Mouse (Mus musculus): ENCODE measurements around the gene Lrrc39. TPM values are rescaled to one million over a fixed set of nuclear protein-coding genes. Genes with fewer than 3 reads are reported as not detected.

The Lrrc39 gene
- total and polyA plus RNA-seq, 2 experiments from 2014 or later, result 0.16 TPM; not detected in 1

DNA sequence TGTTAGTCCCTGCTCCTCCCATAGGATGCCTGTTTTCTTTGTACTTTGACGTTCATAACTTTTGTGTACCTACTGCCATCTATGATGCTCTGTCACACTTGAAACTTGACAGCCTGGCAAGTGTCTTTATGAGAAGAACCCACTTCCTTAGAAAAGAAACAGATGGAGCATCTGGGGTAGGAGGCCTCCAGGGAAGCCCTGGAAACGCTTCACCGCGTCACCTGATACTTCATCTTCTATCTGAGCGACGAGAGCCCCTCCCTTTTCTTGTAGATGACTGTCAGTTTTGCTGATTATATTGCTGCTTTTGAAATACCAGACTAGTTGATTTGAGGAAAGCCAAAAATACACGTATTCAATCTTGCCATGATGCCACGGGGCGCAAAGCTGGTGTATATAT lies 41.8 kb downstream of the Lrrc39 start:
- H3K27ac ChIP-seq (ENCODE audit: low read depth, low read length), result no peak overlapping the region
- WGBS, result 72% methylated on average over 9 of the region's 9 CpGs
- no peak overlapping the region for H3K4me3 ChIP-seq (ENCODE audit: low read depth, low read length)
- DNase-seq (no peak), ATAC-seq (no peak)
- no peaks in the 10 kb centered on the region for H3K4me1 ChIP-seq (ENCODE audit: insufficient read depth)
- TF ChIP-seq CTCF (IDR thresholded peaks at IDR 0.05; ENCODE audit: low read depth), result no peak
- H3K9ac ChIP-seq, result no peak overlapping the region
- H3K36me3 ChIP-seq (ENCODE audit: insufficient read depth), result peaks cover 6% of the 10 kb centered on the region; the same call in 1 of the 2 replicates
- no peak overlapping the region for H3K4me2 ChIP-seq (ENCODE audit: low read depth)
- no peaks in the 10 kb centered on the region for H3K27me3 ChIP-seq (ENCODE audit: insufficient read depth, low read length)
- H3K9me3 ChIP-seq (ENCODE audit: low read length), result no peaks in the 10 kb centered on the region

DNA sequence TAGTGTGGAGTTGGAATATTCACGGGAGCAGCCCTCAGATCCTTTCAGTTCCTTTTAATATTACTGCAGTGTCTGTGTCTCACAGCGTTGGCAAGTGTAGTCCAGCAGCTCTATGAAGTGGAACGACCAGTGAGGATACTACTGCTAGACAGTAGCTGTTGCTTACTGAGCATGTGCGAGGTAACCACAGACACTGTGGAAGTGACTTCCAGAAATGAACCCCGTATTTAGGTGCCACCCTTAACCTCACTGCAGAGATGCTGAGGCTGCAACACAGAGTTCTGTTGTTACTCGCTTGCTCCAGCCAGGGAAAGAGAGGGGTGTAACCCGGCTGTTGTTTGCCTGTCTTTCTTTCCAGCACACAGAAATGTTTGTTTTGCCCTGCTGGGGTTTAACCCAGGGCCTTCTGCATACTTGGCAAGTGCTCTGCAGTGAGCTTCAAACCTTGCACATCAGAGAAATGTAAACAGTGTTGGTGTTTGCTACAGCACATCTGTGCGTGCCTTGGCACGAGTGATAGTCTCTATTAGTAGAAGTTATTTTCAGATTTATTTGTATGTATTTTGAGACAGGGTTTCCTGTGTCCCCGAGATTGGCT lies 51.6 kb downstream of the Lrrc39 start, which contains the start of gene Trmt13:
Trmt13 (minus strand) TSS at position 293 of the 598 bp plus-strand sequence.
- Histone ChIP-seq H3K27ac (ENCODE audit: low read depth, low read length) (no peak within 1 kb of the TSS), H3K9ac (no peak within 1 kb of the TSS), H3K9me3 (ENCODE audit: low read length) (no peaks in the 10 kb centered on the region), H3K4me3 (ENCODE audit: low read depth, low read length) (no peak within 1 kb of the TSS), H3K27me3 (ENCODE audit: insufficient read depth, low read length) (no peaks in the 10 kb centered on the region), H3K4me1 (ENCODE audit: insufficient read depth) (no peaks in the 10 kb centered on the region), H3K36me3 (ENCODE audit: insufficient read depth) (peaks cover 27% of the 10 kb centered on the region), H3K4me2 (ENCODE audit: low read depth) (no peak within 1 kb of the TSS)
- WGBS, result 84% methylated on average over 10 of the region's 10 CpGs
- TF ChIP-seq CTCF (IDR thresholded peaks at IDR 0.05; ENCODE audit: low read depth), result no peak
- no peak for DNase-seq
- no peak for ATAC-seq

DNA sequence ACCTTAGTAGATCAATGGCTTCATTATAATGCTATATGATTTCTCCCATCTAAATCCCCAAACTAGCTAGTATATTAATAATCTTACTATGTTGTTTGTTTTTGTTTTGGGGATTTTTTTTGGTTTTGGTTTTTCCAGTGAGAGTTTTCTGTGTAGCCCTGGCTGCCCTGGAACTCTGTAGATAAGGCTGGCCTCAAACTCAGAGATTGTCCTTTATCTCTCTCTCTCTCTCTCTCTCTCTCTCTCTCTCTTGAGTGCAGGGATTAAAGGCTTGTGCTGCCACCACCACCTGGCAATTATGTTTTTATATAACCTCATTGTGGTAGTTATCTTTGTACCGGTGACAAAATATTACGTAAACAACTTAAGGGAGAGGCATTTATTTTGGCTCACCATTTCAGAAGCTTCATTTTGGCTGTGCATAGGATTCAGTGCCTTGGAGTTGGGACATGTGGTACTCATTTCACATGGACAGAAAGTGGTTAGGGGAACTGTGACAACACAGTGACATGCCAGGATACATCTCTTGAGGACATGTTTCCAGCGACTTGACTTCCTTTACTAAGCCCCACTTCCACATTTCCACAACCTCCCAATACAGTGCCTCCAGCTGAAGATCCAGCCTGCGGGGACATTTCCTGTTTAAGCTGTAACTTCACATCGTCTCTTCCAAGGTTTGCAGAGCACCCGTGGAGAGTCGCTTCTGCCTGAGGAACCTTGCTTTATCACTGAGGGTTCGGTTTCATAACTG lies 52.7 kb downstream of the Lrrc39 start:
- H3K4me3 ChIP-seq (ENCODE audit: low read depth, low read length), result no peak overlapping the region
- H3K36me3 ChIP-seq (ENCODE audit: insufficient read depth), result peaks cover 21% of the 10 kb centered on the region
- WGBS, result 90% methylated on average over 8 of the region's 8 CpGs
- H3K9ac ChIP-seq, result no peak overlapping the region
- no peaks in the 10 kb centered on the region for H3K4me1 ChIP-seq (ENCODE audit: insufficient read depth)
- no peak for TF ChIP-seq CTCF (IDR thresholded peaks at IDR 0.05; ENCODE audit: low read depth)
- no peak for ATAC-seq
- no peak for DNase-seq
- H3K27ac ChIP-seq (ENCODE audit: low read depth, low read length), result no peak overlapping the region
- H3K27me3 ChIP-seq (ENCODE audit: insufficient read depth, low read length), result no peaks in the 10 kb centered on the region
- H3K4me2 ChIP-seq (ENCODE audit: low read depth), result no peak overlapping the region
- H3K9me3 ChIP-seq (ENCODE audit: low read length), result no peaks in the 10 kb centered on the region

DNA sequence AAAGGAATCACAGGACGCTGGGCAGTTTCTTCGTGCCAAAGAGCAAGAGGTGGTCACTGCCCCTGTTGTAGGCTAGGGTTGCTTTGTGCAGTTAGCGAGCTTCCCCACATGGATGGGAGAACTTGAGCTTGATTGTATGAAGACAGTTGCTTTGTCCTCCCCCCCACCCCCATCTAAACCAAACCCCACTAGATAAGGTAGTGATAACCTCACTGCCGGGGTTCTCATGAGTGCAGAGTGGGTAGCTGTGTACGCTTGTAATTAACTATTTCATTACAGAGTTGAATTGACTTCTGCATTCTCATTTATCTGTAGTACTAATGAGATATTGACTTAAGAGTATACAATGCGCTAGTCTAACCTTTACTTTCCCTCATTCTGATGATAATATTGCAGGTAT lies 56.1 kb downstream of the Lrrc39 start:
- TF ChIP-seq CTCF (IDR thresholded peaks at IDR 0.05; ENCODE audit: low read depth), result no peak
- WGBS, result 81% methylated on average over 6 of the region's 6 CpGs
- H3K36me3 ChIP-seq (ENCODE audit: insufficient read depth), result peaks cover 15% of the 10 kb centered on the region
- no peak overlapping the region for H3K4me3 ChIP-seq (ENCODE audit: low read depth, low read length)
- H3K27ac ChIP-seq (ENCODE audit: low read depth, low read length), result no peak overlapping the region
- H3K9ac ChIP-seq, result no peak overlapping the region
- ATAC-seq (no peak), DNase-seq (no peak)
- H3K27me3 ChIP-seq (ENCODE audit: insufficient read depth, low read length), result no peaks in the 10 kb centered on the region
- no peaks in the 10 kb centered on the region for H3K4me1 ChIP-seq (ENCODE audit: insufficient read depth)
- H3K9me3 ChIP-seq (ENCODE audit: low read length), result no peaks in the 10 kb centered on the region
- no peak overlapping the region for H3K4me2 ChIP-seq (ENCODE audit: low read depth)

DNA sequence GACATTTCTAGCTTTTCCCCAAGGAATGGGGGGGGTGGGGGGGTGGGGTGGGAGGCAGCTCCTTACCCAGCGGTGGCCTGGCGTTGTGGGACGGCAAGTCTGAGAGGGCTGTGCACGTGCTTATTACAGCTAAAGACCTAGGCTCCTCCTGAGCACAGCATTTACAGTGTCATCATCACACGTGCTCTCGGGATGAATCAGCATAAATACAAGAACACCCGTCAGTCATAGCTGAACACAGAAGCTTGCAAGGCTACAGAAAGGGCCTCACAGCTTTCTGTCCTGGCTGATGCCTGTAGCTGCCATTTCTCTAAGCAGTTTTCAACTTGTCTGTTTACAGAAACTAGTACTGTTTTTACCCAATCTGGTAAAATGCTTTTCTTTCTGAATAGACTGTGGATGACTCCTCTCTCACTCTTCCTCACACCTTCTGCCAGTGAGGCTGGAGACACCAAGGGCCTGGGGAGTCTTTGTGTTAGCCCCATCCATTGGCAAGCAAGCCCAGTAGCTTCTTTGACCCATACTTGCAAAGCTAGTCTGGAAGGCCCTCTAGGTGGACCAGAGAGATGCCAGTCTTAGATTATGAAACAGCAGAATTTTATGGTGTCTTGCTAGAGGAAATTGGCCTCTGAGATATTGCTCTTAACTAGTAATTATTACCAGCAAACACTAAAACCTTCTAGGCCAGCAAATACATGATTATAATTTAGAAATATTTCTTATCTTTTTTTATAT lies 58.0 kb downstream of the Lrrc39 start:
- ATAC-seq (no peak), DNase-seq (no peak)
- WGBS, result 89% methylated on average over 7 of the region's 7 CpGs
- no peaks in the 10 kb centered on the region for H3K9me3 ChIP-seq (ENCODE audit: low read length)
- no peaks in the 10 kb centered on the region for H3K4me1 ChIP-seq (ENCODE audit: insufficient read depth)
- no peak for TF ChIP-seq CTCF (IDR thresholded peaks at IDR 0.05; ENCODE audit: low read depth)
- no peak overlapping the region for H3K9ac ChIP-seq
- no peak overlapping the region for H3K27ac ChIP-seq (ENCODE audit: low read depth, low read length)
- H3K27me3 ChIP-seq (ENCODE audit: insufficient read depth, low read length), result no peaks in the 10 kb centered on the region
- H3K4me2 ChIP-seq (ENCODE audit: low read depth), result no peak overlapping the region
- no peak overlapping the region for H3K4me3 ChIP-seq (ENCODE audit: low read depth, low read length)
- H3K36me3 ChIP-seq (ENCODE audit: insufficient read depth), result peaks cover 3% of the 10 kb centered on the region; the same call in 1 of the 2 replicates

DNA sequence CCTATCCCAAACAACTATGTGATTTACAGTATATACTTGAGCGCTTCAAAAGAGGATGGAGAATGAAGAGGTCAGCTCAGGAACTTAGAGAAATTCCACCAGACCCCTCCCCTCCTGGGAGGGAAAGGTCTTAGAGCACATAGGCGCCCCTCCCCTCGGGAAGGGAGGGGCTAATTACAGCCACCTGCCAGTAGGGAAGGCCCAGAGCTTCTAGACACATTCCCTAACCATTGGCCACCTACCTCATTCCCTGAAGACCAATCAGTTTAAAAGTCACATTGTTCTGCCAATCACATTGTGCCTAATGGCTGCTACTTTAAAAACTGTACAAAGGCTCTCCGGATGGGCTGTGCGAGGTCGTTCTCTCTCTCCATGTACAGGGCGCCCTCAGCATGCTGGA lies 59.9 kb downstream of the Lrrc39 start:
- Histone ChIP-seq H3K4me1 (ENCODE audit: insufficient read depth) (no peaks in the 10 kb centered on the region), H3K27me3 (ENCODE audit: insufficient read depth, low read length) (no peaks in the 10 kb centered on the region), H3K36me3 (ENCODE audit: insufficient read depth) (peaks cover 3% of the 10 kb centered on the region; the same call in 1 of the 2 replicates), H3K9ac (no peak overlapping the region), H3K4me3 (ENCODE audit: low read depth, low read length) (no peak overlapping the region), H3K27ac (ENCODE audit: low read depth, low read length) (no peak overlapping the region), H3K9me3 (ENCODE audit: low read length) (no peaks in the 10 kb centered on the region), H3K4me2 (ENCODE audit: low read depth) (no peak overlapping the region)
- 93% methylated on average over 7 of the region's 7 CpGs for WGBS
- DNase-seq (no peak), ATAC-seq (no peak)
- no peak for TF ChIP-seq CTCF (IDR thresholded peaks at IDR 0.05; ENCODE audit: low read depth)

DNA sequence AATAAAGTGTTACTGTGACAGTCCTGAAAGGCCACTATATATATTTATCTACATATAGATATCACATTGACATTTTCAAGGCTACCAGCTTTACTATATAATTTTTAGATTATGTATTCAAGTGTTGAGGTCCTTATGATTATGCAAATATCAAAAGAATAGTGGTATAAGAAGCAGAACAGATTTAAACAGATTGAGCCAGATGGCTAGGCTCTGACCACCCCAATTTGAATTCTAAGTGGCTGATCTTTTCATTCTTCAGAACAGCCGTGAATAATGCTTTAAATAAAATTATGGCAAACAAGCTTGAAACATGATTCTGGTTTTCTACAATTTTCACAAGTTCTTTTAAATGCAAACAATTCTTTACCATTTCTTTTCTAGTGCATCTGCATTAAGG lies 68.7 kb downstream of the Lrrc39 start:
- Histone ChIP-seq H3K36me3 (ENCODE audit: insufficient read depth) (peaks cover 44% of the 10 kb centered on the region), H3K4me3 (ENCODE audit: low read depth, low read length) (no peak overlapping the region), H3K4me2 (ENCODE audit: low read depth) (no peak overlapping the region), H3K9ac (no peak overlapping the region), H3K27me3 (ENCODE audit: insufficient read depth, low read length) (no peaks in the 10 kb centered on the region), H3K4me1 (ENCODE audit: insufficient read depth) (no peaks in the 10 kb centered on the region), H3K27ac (ENCODE audit: low read depth, low read length) (no peak overlapping the region), H3K9me3 (ENCODE audit: low read length) (no peaks in the 10 kb centered on the region)
- no peak for TF ChIP-seq CTCF (IDR thresholded peaks at IDR 0.05; ENCODE audit: low read depth)
- 30% methylated on average over 1 of the region's 1 CpGs for WGBS
- ATAC-seq (no peak), DNase-seq (no peak)

Other genes starting within 250 kb of the Lrrc39 start
- gene Cdc14a, start 138.9 kb upstream of the Lrrc39 start, total RNA-seq (2014; rRNA removed), result 3.2 and 4.1 TPM in 2 replicates
- 2.0 and 3.1 TPM in 2 replicates for gene Cdc14a, start 138.9 kb upstream of the Lrrc39 start, polyA plus RNA-seq (2015; fragmentation: Nextera tagmentation; extraction: Ambion mirVana)
- gene Rtca, start 54.8 kb upstream of the Lrrc39 start, total RNA-seq (2014; rRNA removed), result 89.9 and 109 TPM in 2 replicates
- gene Rtca, start 54.8 kb upstream of the Lrrc39 start, polyA plus RNA-seq (2015; fragmentation: Nextera tagmentation; extraction: Ambion mirVana), result 137 TPM in 2 replicates
- 17.2 and 21.1 TPM in 2 replicates for gene Dbt, start 49.9 kb upstream of the Lrrc39 start, total RNA-seq (2014; rRNA removed)
- 5.0 and 13.3 TPM in 2 replicates for gene Dbt, start 49.9 kb upstream of the Lrrc39 start, polyA plus RNA-seq (2015; fragmentation: Nextera tagmentation; extraction: Ambion mirVana)
- gene Sass6, start 32.0 kb downstream of the Lrrc39 start, total RNA-seq (2014; rRNA removed), result 8.7 and 10.3 TPM in 2 replicates
- gene Sass6, start 32.0 kb downstream of the Lrrc39 start, polyA plus RNA-seq (2015; fragmentation: Nextera tagmentation; extraction: Ambion mirVana), result 6.0 and 8.0 TPM in 2 replicates
- 13.5 and 21.0 TPM in 2 replicates for gene Trmt13, start 51.6 kb downstream of the Lrrc39 start, total RNA-seq (2014; rRNA removed)
- 10.3 and 14.4 TPM in 2 replicates for gene Trmt13, start 51.6 kb downstream of the Lrrc39 start, polyA plus RNA-seq (2015; fragmentation: Nextera tagmentation; extraction: Ambion mirVana)
- gene Mfsd14a, start 99.7 kb downstream of the Lrrc39 start, total RNA-seq (2014; rRNA removed), result 57.6 and 58.6 TPM in 2 replicates
- 46.6 and 51.7 TPM in 2 replicates for gene Mfsd14a, start 99.7 kb downstream of the Lrrc39 start, polyA plus RNA-seq (2015; fragmentation: Nextera tagmentation; extraction: Ambion mirVana)
- not detected in 2 replicates for gene Gm43191, start 118.3 kb downstream of the Lrrc39 start, total RNA-seq (2014; rRNA removed)
- gene Gm43191, start 118.3 kb downstream of the Lrrc39 start, polyA plus RNA-seq (2015; fragmentation: Nextera tagmentation; extraction: Ambion mirVana), result not detected in 2 replicates
- 14.1 and 21.9 TPM in 2 replicates for gene Slc35a3, start 149.9 kb downstream of the Lrrc39 start, total RNA-seq (2014; rRNA removed)
- gene Slc35a3, start 149.9 kb downstream of the Lrrc39 start, polyA plus RNA-seq (2015; fragmentation: Nextera tagmentation; extraction: Ambion mirVana), result 3.7 and 4.8 TPM in 2 replicates
- 11.9 and 17.5 TPM in 2 replicates for gene Agl, start 245.2 kb downstream of the Lrrc39 start, total RNA-seq (2014; rRNA removed)
- gene Agl, start 245.2 kb downstream of the Lrrc39 start, polyA plus RNA-seq (2015; fragmentation: Nextera tagmentation; extraction: Ambion mirVana), result 5.4 and 9.0 TPM in 2 replicates